Mouse (Mus musculus) effector memory CD4-positive, alpha-beta T cell, adult 5 months (primary cell): Measurements from ENCODE around the gene Ddx41. TPM values are rescaled to one million over a fixed set of nuclear protein-coding genes. Genes with fewer than 3 reads are reported as not detected.

Experiments
- polyA plus RNA-seq: library from polyadenylated mRNA; unstranded; fragments of 100-300 nt; shearing (Covaris generic); gene quantifications from one replicate; pipeline ENCODE4 v1.2.1, GENCODE M21; 2017

The Ddx41 gene
- polyA plus RNA-seq: 60.4 TPM

DNA sequence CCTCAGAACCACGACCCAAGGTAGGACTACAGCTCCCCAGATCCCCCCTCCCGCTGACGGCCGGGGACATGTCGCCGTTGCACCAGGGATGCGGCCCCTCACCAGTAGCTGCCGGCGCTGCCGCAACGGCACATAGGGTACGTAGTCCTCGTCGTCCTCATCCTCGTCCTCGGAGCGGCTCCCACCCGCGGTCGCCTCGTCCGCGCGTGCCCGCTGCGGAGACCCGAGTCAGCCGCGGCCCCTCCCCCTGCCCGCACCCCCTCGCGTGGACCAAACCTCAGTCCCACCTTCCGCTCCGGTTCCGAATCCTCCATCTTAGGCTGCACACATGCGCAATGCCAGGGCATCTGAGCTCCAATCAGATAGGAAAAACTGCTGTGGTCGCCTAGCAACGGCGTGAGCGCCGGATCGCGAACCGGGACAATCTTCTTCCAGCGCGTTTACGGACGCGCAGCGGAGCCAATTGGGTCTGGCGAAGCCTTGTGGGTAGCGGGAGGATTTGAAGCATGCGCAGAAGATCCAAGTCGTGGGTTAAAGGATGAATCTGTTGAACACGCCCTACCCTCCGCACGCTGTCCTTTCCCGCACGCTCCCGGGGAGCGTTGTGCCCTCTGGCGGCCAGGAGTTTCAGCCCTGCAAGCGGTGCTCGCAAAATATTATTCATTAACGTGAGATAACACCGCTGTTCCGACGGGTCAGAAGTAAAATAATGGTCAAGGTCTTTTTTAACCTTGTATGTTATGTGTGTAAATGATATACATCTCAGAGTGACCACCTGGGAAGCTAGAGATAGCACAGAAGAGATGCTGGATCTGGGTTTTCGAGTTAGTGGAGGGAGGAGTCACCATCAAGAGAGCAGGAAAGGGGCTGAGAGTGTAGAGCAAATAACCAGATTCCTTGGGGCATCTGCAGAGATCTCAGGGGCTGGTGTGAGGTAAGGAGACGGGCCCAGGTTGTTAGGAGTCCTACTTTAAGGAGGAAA lies at the start of gene Ddx41:
Gene Ddx41, minus strand, starts transcription at position 465 of the 982 bp plus-strand sequence.

DNA sequence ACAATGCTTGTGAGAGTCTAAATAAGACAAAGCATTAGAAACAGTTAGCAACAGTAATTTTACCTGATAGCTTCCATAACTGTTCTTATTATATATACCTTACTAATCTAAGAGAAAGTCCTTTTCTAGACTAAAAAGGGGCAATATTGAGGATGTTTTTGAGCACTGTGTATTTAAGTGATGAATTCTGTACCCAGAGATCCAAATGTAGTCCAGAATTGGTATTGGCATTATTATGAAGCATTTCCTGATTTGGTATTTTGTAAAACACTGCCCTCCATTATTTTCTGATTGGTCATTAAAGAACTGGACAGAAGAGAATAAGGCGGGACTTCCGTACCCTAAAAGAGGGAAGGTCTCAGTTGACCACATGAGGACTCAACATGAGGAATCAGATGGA lies 37.0 kb upstream of the Ddx41 start, which contains the start of gene Tmed9:
Gene Tmed9, plus strand, starts transcription at position 301 of the 400 bp plus-strand sequence.

DNA sequence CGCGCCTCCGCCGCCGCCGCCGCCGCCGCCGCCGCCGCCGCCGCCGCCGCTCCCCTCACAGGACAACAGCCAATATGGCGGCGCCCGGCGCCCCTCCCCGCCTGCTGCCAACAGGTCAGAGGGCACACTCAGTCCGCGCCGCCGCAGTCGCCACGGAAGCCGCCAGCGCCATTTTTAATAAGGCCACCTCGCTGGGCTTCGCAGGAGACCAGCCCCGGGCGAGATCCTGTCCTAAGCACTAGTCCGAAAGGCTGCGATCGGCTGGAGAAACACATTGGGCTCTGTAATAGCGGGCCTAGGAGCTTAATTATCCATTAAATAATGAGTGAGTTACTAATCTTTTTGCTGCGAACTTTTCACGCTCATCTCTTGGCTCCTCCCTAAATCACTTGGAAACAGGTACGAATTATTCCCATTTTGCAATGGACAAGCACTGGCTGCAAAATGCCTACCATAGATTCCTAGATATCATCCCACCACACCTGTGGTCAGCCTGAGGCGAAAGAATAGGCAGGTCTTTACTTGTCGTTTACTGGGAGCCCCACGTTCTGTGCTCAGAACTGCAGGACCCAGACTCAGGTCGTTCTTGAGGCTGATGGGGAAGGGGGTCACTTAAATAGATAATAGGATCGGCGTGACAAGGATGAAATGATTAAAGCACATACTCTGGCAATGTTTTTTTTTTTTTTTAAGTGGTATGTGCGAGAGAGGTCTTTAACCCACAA lies 34.7 kb upstream of the Ddx41 start, which contains the start of gene Fam193b:
Gene Fam193b, minus strand, starts transcription at position 94 of the 725 bp plus-strand sequence.

DNA sequence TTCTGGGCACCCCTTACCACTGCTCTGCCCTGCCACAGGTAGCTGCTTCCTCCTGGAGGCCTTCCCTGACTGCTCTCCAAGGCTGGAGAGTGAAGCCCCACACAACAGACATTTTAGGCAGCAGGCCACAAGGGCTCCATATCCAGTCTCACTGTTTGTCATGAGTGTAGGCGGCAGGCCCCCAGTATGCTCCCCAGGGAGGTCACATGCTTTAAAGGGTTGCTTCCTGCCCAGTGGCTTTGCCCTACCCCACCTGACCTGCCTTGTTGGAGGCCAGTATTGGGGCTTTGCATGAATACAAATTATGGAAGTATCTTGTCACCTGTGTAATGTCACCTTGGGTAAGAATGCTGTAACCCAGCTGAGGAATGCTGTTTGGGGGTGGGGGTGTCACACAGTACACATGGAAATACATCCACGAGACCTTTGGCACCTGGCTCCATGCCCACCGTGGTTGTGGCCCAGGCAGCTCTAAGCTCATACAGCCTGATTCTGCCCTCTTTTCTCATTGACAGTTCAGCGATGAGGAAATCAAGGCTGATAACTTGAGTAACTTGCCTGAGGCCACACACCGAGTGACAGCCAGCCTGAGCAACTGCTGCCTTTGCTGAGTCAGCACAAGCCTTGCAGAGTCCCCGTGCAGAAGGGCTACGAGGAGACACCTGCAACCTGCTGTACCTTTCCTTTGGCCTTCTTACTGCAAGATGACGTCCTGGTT lies 7.1 kb downstream of the Ddx41 start, which contains the start of gene Dok3:
Gene Dok3, minus strand, starts transcription at position 99 of the 718 bp plus-strand sequence.

DNA sequence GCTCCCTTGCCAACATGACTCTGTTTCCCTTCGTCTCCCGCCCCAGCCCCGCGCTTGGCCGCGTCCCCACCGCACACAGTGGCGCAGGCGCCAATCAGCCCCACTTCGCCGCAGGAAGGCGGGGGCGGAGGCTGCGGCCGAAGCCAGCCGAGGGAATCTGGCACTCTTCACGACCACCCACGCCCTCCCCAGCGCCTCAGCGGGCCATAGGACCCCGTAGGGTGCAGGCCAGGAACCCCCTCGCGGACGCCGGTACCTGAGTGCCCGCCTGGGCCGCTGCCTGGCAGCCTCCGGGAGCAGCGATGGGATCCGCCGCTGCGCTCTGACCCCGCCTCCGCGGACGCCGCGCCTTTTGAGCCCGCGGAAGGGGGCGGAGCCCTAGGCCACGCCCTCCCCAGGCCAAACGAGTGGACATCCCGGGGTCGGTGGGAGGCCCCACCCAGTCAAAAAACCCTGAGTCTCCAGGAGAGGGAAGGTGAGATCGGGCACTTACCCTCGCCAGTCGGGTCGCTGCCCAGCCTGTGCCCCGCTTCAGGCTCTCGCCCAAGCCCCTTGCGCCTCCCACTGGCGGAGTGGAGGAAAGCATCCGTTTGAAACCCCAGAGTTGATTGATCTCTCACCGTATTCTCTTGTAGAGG lies 23.2 kb downstream of the Ddx41 start, which contains the start of gene Pdlim7:
Gene Pdlim7, minus strand, starts transcription at position 566 of the 638 bp plus-strand sequence.

DNA sequence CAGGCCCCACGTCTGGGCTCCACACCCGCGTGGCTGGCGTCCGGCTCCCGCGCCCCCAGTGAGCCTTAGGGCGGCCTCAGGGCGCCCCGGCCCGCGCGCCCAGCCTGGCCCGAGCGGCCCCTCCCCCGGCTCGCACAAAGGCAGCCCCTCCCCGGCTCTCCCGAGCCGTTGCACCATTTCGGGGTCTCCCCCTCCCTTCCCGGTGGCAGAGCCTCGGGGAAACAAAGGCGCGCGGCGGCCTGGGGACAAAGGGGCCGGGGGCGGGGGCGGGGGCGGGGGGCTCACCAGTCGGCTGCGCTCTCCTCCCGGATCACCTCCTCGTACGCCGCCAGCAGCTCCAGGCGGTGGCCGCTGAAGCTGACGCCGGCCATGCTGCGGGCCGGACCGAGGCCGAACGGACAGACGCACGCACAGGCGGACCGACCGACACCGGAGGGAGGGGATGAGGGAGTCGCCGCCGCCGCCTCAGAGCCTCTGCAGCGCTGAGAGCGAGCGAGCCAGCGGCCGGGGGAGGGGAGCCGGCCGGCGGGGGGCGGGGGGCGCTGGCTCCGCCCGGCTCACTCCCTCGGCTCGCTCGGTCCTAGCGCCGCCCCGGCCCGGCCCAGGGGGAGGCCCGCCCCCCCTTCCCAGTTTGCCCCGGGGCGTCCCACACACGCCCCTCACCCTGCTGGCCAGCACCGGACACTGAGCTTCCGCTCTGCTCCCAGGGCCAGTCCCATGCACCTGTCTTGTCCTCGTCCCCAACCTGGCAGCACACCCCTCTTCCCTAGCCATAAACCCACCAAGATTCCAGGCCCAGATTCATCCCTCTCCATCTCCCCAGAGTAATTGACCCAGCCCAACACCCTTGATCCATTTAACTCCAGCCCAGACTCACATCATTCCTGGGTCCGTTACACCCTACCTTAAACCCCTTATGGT lies 48.6 kb downstream of the Ddx41 start, which contains the start of gene Dbn1:
Gene Dbn1, minus strand, starts transcription at position 534 of the 921 bp plus-strand sequence.

Other genes with a start within 250 kb of the Ddx41 start
- gene Prelid1, start 216.2 kb downstream of the Ddx41 start, polyA plus RNA-seq: 243 TPM
- gene Rab24, start 214.7 kb downstream of the Ddx41 start, polyA plus RNA-seq: 90.5 TPM
- 1.1 TPM for gene Mxd3, start 206.8 kb downstream of the Ddx41 start, polyA plus RNA-seq
- gene Lman2, start 173.9 kb downstream of the Ddx41 start, polyA plus RNA-seq: 121 TPM
- gene Rgs14, start 166.9 kb downstream of the Ddx41 start, polyA plus RNA-seq: 82.6 TPM
- gene Slc34a1, start 138.5 kb downstream of the Ddx41 start, polyA plus RNA-seq: not detected
- gene Pfn3, start 121.4 kb downstream of the Ddx41 start, polyA plus RNA-seq: not detected
- not detected for gene F12, start 109.9 kb downstream of the Ddx41 start, polyA plus RNA-seq
- gene Grk6, start 91.6 kb downstream of the Ddx41 start, polyA plus RNA-seq: 328 TPM
- gene Prr7, start 72.4 kb downstream of the Ddx41 start, polyA plus RNA-seq: 17.7 TPM
- gene Dbn1, start 48.5 kb downstream of the Ddx41 start, polyA plus RNA-seq: not detected
- 10.0 TPM for gene Pdlim7, start 23.0 kb downstream of the Ddx41 start, polyA plus RNA-seq
- gene Dok3, start 7.4 kb downstream of the Ddx41 start, polyA plus RNA-seq: 0.24 TPM
- 63.5 TPM for gene Fam193b, start 34.5 kb upstream of the Ddx41 start, polyA plus RNA-seq
- gene Tmed9, start 37.1 kb upstream of the Ddx41 start, polyA plus RNA-seq: 214 TPM
- gene B4galt7, start 63.2 kb upstream of the Ddx41 start, polyA plus RNA-seq: 28.4 TPM
- gene Caml, start 86.3 kb upstream of the Ddx41 start, polyA plus RNA-seq: 16.7 TPM
- 68.8 TPM for gene Ddx46, start 98.4 kb upstream of the Ddx41 start, polyA plus RNA-seq
- 31.6 TPM for gene B230219D22Rik, start 156.5 kb upstream of the Ddx41 start, polyA plus RNA-seq
- gene Txndc15, start 178.0 kb upstream of the Ddx41 start, polyA plus RNA-seq: 31.6 TPM
- gene Pcbd2, start 190.7 kb upstream of the Ddx41 start, polyA plus RNA-seq: 36.5 TPM
- gene Catsper3, start 247.9 kb upstream of the Ddx41 start, polyA plus RNA-seq: not detected